Mouse (Mus musculus): Measurements from ENCODE around the gene St8sia6.

DNA sequence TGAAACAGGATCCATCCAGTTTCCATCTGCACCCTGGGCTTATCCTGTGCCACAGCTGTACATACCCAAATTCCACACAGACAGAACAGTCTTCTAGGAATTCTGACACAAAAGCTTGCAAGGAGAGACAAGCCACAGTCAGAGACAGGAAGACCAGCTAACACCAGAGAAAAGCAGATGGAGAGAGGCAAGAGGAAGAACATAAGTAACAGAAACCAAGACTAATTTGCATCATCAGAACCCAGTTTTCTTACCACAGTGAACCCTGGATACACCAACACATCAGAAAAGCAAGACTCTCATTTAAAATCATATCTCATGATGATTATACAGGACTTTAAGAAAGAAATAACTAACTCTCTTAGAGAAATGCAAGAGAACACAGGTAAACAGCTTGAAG is 16.8 kb downstream of the St8sia6 start:
- no peak for TF ChIP-seq CTCF (IDR thresholded peaks at IDR 0.05; ENCODE audit: extremely low read depth, insufficient read depth, low read length)
- TF ChIP-seq POLR2A (IDR thresholded peaks at IDR 0.05; ENCODE audit: extremely low read depth, insufficient read depth, low read length): no peak

Measured in cortical plate, adult 2 months (tissue).